Mouse (Mus musculus): ENCODE results near the gene Ccdc73.

The Ccdc73 gene

GRCm38 (mm10) chr2:105026950-105027695, 159.5 kb downstream of the Ccdc73 start:
- DNase-seq (ENCODE audit: low spot score) = no peak

DNA sequence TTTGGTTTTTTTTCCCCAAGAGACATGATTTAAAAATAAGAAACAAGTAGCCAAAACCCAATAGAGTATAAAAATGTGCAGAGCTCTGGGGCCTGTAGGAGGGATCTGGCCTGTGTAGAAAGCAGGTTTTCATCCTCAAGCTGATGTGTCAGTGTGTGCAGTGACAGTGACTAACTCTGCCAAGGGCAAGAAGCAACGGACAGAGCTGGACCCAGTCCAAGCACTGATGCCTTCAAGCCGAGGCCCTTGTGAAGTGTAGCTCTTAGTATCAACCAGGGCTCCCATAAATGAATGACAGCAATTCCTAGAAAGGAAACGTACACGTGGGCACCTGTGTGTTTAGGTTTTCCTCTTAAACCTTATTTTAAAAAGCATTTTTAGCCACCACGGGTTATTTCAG, 161.2 kb downstream of the Ccdc73 start:
- no peak for DNase-seq (ENCODE audit: low spot score)

DNA sequence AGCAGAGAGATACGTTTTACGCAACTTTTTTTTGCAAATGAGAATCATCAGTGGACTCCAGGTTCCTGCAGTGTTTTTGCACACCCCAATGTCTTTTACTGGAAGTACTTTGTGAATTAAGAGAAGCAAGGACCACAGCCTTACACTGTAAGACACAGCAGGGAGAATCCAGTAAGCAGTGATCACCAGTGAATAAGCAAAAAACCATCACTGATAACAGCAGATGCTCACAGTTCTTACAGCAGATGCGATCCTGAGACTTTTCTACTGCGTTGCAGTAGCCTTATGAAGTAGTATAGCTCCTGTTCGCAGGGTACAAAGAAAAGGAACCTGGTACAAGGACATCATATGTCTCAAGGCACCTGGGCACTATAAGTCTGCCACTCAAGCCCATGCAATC, 162.9 kb downstream of the Ccdc73 start:
- DNase-seq (ENCODE audit: low spot score) = no peak

DNA sequence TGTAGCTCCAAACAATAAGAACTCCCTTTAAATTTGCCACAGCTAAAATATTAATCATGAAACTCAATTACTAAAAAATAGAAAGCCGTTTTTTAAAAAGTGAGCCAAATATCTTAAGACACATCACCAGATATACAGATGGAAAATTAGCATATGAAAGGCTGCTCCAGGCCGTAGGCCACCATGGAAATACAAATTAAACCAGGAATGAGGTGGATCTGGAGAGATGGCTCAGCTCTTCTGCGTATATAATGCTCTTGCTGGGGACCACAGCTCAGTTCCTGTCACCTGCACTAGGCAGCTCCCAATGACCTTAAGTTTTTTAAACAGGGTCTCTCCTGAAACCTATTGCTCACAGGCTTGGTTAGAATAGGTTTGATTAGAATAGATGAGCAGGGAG, 166.5 kb downstream of the Ccdc73 start:
- no peak for DNase-seq (ENCODE audit: low spot score)

DNA sequence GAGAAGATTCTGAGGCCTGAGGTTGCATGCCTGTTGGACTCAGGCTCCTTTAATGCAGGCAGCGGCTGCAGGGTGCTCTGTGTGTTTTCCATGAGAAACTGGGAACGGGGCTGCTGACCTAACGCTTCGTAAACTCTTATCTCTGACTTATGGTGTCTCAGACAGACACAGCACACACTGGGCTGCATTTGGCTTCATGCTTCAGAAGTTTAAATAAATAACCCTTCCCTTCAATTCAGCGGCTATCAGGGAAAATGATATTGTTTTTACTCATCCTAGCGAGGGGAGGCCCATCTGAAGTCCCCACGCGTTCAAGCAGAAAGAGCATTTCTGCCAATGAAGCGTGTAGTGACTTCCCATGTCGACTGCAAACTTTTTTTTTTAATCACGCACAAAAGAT, 168.4 kb downstream of the Ccdc73 start:
- DNase-seq (ENCODE audit: low spot score) = no peak

DNA sequence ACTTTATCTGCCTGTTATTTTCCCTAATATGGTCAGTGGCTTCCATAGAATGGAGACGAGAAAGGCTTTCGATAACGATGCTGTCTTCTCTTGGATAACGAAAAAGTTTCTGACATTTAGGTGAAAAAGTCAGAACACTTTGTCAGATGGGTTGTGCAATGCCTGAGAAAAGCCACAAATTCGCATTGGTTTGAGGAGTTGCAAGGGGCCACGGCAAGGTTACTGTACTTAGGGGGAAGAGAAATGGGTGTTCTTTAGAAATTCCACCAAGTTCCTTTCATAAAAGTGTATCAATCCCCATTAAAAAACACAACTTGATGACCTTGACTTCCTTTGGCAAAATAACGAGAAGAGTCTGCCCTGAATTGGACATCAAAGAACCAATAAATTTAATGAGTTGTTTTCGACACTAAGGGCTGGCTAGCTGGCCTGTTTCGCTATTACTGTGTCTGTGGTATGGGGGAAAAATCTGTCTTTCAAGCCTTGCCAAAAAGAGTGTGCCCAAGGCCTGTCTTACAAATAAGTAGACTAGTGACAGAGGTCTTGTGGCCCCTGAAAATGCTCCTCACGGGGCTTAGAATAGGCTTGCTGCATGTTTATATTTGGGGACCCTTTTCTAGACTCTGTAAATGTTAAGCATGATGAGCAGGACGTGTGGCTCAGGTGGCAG, 168.9 kb downstream of the Ccdc73 start:
- DNase-seq (ENCODE audit: low spot score) = no peak

DNA sequence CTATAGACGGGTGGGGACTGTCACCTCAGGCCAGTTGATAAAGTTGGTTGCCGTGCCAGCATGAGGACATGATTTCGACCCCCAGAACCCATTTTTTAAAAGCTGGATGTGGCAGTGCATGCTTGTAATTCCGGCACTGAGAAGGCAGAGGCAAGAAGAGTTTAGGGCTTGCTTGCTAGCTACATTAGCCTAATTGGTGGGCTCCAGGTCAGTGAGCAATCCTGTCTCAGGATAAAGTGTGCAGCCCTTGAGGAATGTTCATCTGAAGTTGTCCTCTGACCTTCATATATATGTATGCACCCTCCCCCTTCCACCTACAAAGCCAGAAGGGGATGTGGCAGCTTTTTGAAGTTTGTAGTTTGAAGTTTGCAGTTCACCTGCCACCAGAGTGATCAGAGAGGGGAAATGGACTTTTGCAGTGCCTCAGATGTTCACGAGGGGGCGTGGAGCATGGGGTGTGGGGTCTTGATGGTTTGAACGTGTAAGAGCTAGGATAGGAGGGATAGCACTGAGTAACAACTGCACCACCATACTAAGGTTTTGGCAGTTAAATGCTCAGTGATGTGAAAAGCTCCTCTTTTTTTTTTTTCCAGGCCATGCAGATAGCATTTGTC, 170.5 kb downstream of the Ccdc73 start:
- DNase-seq (ENCODE audit: low spot score) = no peak

GRCm38 (mm10) chr2:105038879-105039278, 171.3 kb downstream of the Ccdc73 start:
- DNase-seq (ENCODE audit: low spot score) = no peak

DNA sequence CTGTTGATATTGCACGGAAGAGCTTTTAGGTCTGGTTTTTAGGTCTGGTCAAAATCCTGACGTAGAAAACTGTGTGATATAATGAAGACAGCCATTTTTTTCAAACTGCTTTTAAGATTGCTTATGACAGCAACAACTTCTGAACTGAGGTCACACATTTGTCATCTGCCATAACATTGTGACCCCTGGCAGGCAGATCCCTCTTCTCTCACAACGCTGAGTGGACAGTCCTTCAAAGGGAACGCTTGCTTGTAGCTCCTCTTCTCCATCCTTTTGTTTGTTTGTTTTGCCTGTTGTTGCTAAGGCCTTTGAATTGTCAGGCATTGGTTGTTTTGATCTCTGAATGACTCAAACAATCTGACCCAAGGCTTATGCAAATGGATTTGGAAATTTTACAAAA, 173.3 kb downstream of the Ccdc73 start:
- DNase-seq (ENCODE audit: low spot score) = no peak

DNA sequence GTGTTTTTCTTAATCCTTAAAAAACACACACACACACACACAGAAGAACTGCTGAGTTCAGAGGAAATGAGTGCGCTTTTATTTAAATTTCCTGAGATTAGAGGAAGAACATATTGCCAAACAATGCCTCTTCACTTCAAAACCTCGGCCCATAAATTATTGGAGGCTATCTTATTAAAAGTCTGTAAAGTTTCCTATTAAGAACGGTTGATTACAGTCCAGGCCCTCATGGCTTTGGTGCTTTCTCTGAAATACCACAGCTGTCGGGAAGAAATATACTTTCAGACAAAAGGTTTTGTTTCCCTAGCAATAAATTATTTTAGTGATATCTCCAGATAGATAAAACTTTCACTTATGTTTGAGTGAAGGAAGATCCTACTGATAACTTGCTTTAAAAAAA, 175.5 kb downstream of the Ccdc73 start:
- DNase-seq (ENCODE audit: low spot score) = no peak

GRCm38 (mm10) chr2:105048301-105048700, 180.7 kb downstream of the Ccdc73 start:
- DNase-seq (ENCODE audit: low spot score) = no peak

GRCm38 (mm10) chr2:105055529-105055928, 187.9 kb downstream of the Ccdc73 start:
- no peak for DNase-seq (ENCODE audit: low spot score)

- peak; percentile 8 for DNase-seq (ENCODE audit: low spot score)
Measured at GRCm38 (mm10) chr2:105058577-105059116, 191.0 kb downstream of the Ccdc73 start.

GRCm38 (mm10) chr2:105062741-105063372, 195.3 kb downstream of the Ccdc73 start:
- DNase-seq (ENCODE audit: low spot score) = no peak

All from urinary bladder, postnatal 14 days (tissue).